Mouse (Mus musculus): Measurements from ENCODE around the gene Dync2h1. TPM values are rescaled to one million over a fixed set of nuclear protein-coding genes. Genes with fewer than 3 reads are reported as not detected.

Gene Dync2h1
- polyA plus RNA-seq, 1 experiment from 2014 or later = 8.3 TPM

DNA sequence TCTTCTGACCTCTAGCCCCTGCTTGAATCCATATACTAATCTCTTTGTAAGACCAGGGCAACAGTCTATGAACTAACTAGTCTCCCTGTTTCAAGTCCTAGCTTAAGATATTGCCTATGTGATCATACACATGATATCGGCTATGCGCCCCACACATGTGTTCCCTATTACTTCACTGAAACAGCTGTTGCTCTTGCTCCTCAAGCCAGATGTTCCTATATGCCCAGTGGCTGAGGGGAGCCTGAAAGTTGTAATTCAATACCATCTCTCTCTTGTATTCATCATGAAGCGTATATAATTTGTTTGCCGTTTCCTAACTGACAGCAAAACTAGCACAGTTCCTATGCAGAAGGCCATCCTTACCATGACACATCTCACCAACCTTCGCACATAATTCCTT, 23.6 kb downstream of the Dync2h1 start:
- Histone ChIP-seq H3K9ac (ENCODE audit: low read depth, low read length) (no peak overlapping the region), H3K27me3 (replicated peaks; ENCODE audit: control insufficient read depth, insufficient read depth, low read length) (no peaks in the 10 kb centered on the region), H3K36me3 (ENCODE audit: control insufficient read depth, insufficient read depth, low read length) (no peaks in the 10 kb centered on the region), H3K4me1 (ENCODE audit: control insufficient read depth, insufficient read depth, low read length) (no peaks in the 10 kb centered on the region), H3K9me3 (ENCODE audit: control insufficient read depth, low read length) (no peaks in the 10 kb centered on the region), H3K4me3 (ENCODE audit: low read length) (no peak overlapping the region), H3K27ac (ENCODE audit: low read length) (no peak overlapping the region), H3K4me2 (ENCODE audit: low read depth, low read length) (no peak overlapping the region)
- WGBS = 90% methylated on average over 5 of the region's 5 CpGs
- ATAC-seq = no peak

DNA sequence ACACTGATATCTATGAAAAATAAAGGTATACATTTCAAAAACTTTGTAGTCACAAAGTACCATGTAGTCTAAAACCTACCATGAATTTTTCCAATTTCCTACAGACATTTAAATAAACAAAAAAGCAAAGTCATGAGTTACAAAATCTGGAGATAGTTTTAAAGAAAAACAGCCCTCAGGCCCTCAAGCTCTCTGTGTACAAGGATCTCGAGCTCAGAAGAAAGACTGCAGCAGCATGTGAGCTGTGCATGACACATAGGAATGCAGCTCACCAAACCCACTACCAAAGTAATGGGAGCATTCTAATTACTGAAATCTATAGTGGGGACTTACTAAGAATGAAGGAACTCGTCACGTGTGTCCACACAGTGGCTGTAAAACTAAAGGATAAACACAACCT, 24.5 kb downstream of the Dync2h1 start:
- Histone ChIP-seq H3K9ac (ENCODE audit: low read depth, low read length) (no peak overlapping the region), H3K9me3 (ENCODE audit: control insufficient read depth, low read length) (no peaks in the 10 kb centered on the region), H3K36me3 (ENCODE audit: control insufficient read depth, insufficient read depth, low read length) (no peaks in the 10 kb centered on the region), H3K4me2 (ENCODE audit: low read depth, low read length) (no peak overlapping the region), H3K4me1 (ENCODE audit: control insufficient read depth, insufficient read depth, low read length) (no peaks in the 10 kb centered on the region), H3K27me3 (replicated peaks; ENCODE audit: control insufficient read depth, insufficient read depth, low read length) (no peaks in the 10 kb centered on the region), H3K27ac (ENCODE audit: low read length) (no peak overlapping the region), H3K4me3 (ENCODE audit: low read length) (no peak overlapping the region)
- 66% methylated on average over 3 of the region's 3 CpGs for WGBS
- ATAC-seq = no peak

DNA sequence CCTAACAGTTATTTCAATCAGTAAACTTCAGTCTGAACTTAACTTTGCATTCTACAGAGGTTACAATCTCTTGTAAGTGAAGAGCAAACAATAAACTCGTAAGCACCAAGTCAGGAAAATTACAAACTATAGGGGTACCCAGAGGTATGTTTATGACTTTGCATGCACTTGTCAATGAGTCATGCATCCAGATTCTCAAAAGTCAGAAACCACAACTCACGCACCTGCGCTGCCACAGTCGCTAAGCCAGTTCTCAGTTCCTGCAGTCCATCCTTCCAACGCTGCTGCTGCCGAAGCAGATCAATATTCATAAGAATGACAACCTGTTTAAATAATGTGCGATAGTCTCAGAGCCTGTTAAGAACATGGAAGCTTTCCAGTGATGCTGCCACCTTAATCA, 25.6 kb downstream of the Dync2h1 start:
- no peak overlapping the region for H3K4me3 ChIP-seq (ENCODE audit: low read length)
- ATAC-seq = no peak
- 0 out of 2 replicates have a peak, but pooled peaks cover 3% of the 10 kb centered on the region for H3K36me3 ChIP-seq (ENCODE audit: control insufficient read depth, insufficient read depth, low read length)
- H3K4me1 ChIP-seq (ENCODE audit: control insufficient read depth, insufficient read depth, low read length) = no peaks in the 10 kb centered on the region
- H3K9me3 ChIP-seq (ENCODE audit: control insufficient read depth, low read length) = no peaks in the 10 kb centered on the region
- no peak overlapping the region for H3K9ac ChIP-seq (ENCODE audit: low read depth, low read length)
- no peak overlapping the region for H3K27ac ChIP-seq (ENCODE audit: low read length)
- no peaks in the 10 kb centered on the region for H3K27me3 ChIP-seq (replicated peaks; ENCODE audit: control insufficient read depth, insufficient read depth, low read length)
- 86% methylated on average over 7 of the region's 7 CpGs for WGBS
- H3K4me2 ChIP-seq (ENCODE audit: low read depth, low read length) = no peak overlapping the region

DNA sequence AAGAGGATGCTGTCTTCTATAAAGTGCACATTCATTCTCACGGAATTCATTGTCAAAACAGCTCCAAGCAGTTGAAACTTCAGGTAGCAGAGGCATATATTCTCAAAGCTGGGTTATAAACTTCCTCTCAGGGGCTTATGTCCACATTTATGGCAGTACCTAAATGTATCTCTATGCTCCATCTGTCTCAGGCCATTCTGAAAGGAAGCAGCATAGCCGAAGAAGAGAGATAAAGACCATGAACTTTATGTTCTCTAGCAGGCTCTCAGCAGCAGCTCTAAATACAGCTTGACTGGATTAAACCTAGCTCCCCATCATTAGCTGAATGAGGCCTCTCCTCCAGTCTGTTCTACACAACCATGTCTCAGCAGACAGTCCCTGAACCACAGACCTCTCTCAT, 29.9 kb downstream of the Dync2h1 start:
- no peak for ATAC-seq
- Histone ChIP-seq H3K27me3 (replicated peaks; ENCODE audit: control insufficient read depth, insufficient read depth, low read length) (no peaks in the 10 kb centered on the region), H3K4me3 (ENCODE audit: low read length) (no peak overlapping the region), H3K4me1 (ENCODE audit: control insufficient read depth, insufficient read depth, low read length) (no peaks in the 10 kb centered on the region), H3K4me2 (ENCODE audit: low read depth, low read length) (no peak overlapping the region), H3K27ac (ENCODE audit: low read length) (no peak overlapping the region), H3K36me3 (ENCODE audit: control insufficient read depth, insufficient read depth, low read length) (0 out of 2 replicates have a peak, but pooled peaks cover 3% of the 10 kb centered on the region), H3K9ac (ENCODE audit: low read depth, low read length) (no peak overlapping the region), H3K9me3 (ENCODE audit: control insufficient read depth, low read length) (no peaks in the 10 kb centered on the region)
- 81% methylated on average over 2 of the region's 2 CpGs for WGBS

DNA sequence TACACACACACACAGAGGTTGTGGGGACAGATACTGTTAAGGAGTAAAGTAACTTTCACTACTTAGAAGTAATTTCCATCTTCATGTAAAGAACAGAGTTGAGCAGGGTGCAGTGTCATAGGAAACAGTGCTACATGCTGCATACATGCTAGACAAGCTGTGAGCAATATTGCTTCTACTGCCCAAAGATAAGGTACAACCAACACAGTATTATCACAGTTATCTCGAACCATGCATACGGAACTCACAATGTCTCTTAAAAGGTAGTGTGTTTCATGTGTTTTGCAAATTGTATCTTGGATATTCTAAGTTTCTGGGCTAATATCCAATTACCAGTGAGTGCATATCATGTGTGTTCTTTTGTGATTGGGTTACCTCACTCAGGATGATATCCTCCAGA, 61.4 kb downstream of the Dync2h1 start:
- no peak overlapping the region for H3K4me3 ChIP-seq (ENCODE audit: low read length)

DNA sequence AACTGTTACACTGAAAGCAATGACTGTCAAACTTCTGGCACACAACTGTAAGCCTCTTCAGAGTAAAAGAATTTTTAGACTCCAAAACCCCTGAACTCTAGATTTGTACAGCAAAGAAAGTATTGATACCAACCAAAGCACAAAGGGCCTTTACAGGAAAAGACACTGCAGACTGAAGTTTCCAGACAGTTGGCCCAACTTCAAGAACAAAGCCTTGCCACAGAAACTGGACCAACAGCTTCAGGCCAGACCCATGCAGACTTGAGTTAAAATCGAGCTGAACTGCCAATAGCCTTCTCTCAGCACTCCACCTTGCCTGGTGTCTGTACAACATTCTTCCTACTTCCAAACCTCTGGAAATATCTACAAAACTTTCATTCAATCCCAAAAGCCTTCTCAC, 74.1 kb downstream of the Dync2h1 start:
- Histone ChIP-seq H3K9ac (ENCODE audit: low read depth, low read length) (no peak overlapping the region), H3K4me3 (ENCODE audit: low read length) (no peak overlapping the region), H3K36me3 (ENCODE audit: control insufficient read depth, insufficient read depth, low read length) (no peaks in the 10 kb centered on the region), H3K27ac (ENCODE audit: low read length) (no peak overlapping the region), H3K27me3 (replicated peaks; ENCODE audit: control insufficient read depth, insufficient read depth, low read length) (no peaks in the 10 kb centered on the region), H3K4me2 (ENCODE audit: low read depth, low read length) (no peak overlapping the region), H3K4me1 (ENCODE audit: control insufficient read depth, insufficient read depth, low read length) (no peaks in the 10 kb centered on the region), H3K9me3 (ENCODE audit: control insufficient read depth, low read length) (no peaks in the 10 kb centered on the region)
- WGBS = 71% methylated on average over 1 of the region's 1 CpGs
- no peak for ATAC-seq

More for the DNA sequence above, 61.4 kb downstream of the Dync2h1 start:
- H3K4me1 ChIP-seq (ENCODE audit: control insufficient read depth, insufficient read depth, low read length) = no peaks in the 10 kb centered on the region
- H3K9ac ChIP-seq (ENCODE audit: low read depth, low read length) = no peak overlapping the region
- H3K36me3 ChIP-seq (ENCODE audit: control insufficient read depth, insufficient read depth, low read length) = 0 out of 2 replicates have a peak, but pooled peaks cover 2% of the 10 kb centered on the region
- 88% methylated on average over 2 of the region's 2 CpGs for WGBS
- H3K4me2 ChIP-seq (ENCODE audit: low read depth, low read length) = no peak overlapping the region
- no peaks in the 10 kb centered on the region for H3K27me3 ChIP-seq (replicated peaks; ENCODE audit: control insufficient read depth, insufficient read depth, low read length)
- ATAC-seq = no peak
- no peak overlapping the region for H3K27ac ChIP-seq (ENCODE audit: low read length)
- no peaks in the 10 kb centered on the region for H3K9me3 ChIP-seq (ENCODE audit: control insufficient read depth, low read length)

DNA sequence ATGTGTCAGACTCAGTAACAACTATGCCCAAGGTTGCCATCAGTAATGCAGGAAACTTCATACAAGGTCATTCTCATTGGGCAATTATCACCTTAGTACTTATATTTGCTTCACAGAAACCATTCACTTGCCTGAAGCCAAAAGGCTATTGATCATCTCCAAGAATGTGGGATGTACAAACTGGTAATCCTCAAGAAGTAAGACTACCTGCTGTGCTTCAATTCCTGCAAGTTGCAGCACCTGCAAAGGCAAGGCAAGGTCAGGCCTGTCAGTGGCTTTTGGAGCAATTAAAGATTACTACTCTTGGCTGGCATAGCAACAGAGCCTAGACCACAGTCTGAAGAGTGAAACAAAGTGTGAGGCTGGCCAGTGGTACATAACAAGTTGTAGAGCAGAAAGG, 82.9 kb downstream of the Dync2h1 start:
- H3K9me3 ChIP-seq (ENCODE audit: control insufficient read depth, low read length) = no peaks in the 10 kb centered on the region
- H3K4me1 ChIP-seq (ENCODE audit: control insufficient read depth, insufficient read depth, low read length) = no peaks in the 10 kb centered on the region
- H3K27me3 ChIP-seq (replicated peaks; ENCODE audit: control insufficient read depth, insufficient read depth, low read length) = no peaks in the 10 kb centered on the region
- no peak overlapping the region for H3K9ac ChIP-seq (ENCODE audit: low read depth, low read length)
- H3K4me3 ChIP-seq (ENCODE audit: low read length) = no peak overlapping the region
- H3K4me2 ChIP-seq (ENCODE audit: low read depth, low read length) = no peak overlapping the region
- no peaks in the 10 kb centered on the region for H3K36me3 ChIP-seq (ENCODE audit: control insufficient read depth, insufficient read depth, low read length)
- no peak for ATAC-seq
- H3K27ac ChIP-seq (ENCODE audit: low read length) = no peak overlapping the region

DNA sequence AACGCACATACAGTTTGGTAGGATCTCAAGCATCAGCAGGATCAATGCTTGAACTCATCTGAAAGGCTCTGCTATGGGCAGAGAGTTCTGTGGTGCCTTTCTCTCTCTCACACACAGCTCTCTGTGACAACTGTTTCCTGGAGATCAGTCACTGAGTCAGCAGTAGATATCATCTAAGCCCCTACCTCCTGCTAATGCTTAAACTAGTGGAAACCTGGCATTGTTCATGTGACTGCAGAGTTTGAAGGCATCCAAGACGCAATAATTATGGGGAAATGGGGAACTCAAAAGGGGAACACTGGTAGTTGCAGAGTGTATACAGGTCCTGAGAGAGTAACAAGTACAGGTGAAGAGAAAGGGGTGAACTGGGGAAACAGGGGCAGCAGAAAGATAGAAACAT, 109.6 kb downstream of the Dync2h1 start:
- Histone ChIP-seq H3K4me1 (ENCODE audit: control insufficient read depth, insufficient read depth, low read length) (no peaks in the 10 kb centered on the region), H3K36me3 (ENCODE audit: control insufficient read depth, insufficient read depth, low read length) (no peaks in the 10 kb centered on the region), H3K9ac (ENCODE audit: low read depth, low read length) (no peak overlapping the region), H3K27me3 (replicated peaks; ENCODE audit: control insufficient read depth, insufficient read depth, low read length) (no peaks in the 10 kb centered on the region), H3K4me2 (ENCODE audit: low read depth, low read length) (no peak overlapping the region), H3K4me3 (ENCODE audit: low read length) (no peak overlapping the region), H3K9me3 (ENCODE audit: control insufficient read depth, low read length) (no peaks in the 10 kb centered on the region), H3K27ac (ENCODE audit: low read length) (no peak overlapping the region)
- no peak for ATAC-seq
- 88% methylated on average over 2 of the region's 2 CpGs for WGBS

DNA sequence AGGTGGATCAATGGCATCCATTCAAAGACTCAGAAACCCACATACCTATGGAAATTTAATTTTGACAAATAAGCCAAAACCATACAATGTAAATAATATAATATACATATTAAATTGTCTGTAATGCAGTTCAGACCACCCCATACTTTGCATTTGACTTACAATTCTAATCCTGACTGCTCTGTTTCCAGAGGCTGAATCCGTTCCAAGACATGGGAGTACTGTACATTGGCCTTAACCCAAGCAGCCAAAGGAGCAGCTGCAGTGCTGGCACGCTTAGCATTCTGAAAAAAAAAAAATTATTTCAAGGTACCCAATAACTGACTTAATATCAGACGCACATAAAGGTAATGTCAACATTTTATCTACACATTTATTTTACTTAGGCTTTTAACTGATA, 113.4 kb downstream of the Dync2h1 start:
- Histone ChIP-seq H3K27ac (ENCODE audit: low read length) (no peak overlapping the region), H3K9ac (ENCODE audit: low read depth, low read length) (no peak overlapping the region), H3K4me2 (ENCODE audit: low read depth, low read length) (no peak overlapping the region), H3K4me1 (ENCODE audit: control insufficient read depth, insufficient read depth, low read length) (no peaks in the 10 kb centered on the region), H3K27me3 (replicated peaks; ENCODE audit: control insufficient read depth, insufficient read depth, low read length) (no peaks in the 10 kb centered on the region), H3K9me3 (ENCODE audit: control insufficient read depth, low read length) (no peaks in the 10 kb centered on the region), H3K4me3 (ENCODE audit: low read length) (no peak overlapping the region), H3K36me3 (ENCODE audit: control insufficient read depth, insufficient read depth, low read length) (no peaks in the 10 kb centered on the region)
- ATAC-seq = no peak
- 61% methylated on average over 3 of the region's 3 CpGs for WGBS

DNA sequence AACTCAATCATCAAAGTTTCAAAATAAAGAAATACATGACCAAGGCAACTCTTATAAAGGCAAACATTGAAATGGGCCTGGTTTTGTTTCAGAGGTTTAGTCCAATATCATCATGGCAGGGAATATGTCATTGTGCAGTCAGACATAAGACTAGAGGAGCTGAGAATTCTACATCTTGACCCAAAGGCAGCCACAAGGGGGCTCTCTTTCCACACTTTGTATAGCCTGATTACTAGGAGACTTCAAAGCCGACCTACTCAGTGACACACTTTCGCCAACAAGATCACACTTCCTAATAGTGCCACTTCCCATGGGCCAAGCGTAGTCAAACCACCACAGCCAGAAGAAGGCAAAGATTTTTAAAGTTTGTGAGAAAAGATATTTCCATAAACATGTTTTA, 133.7 kb downstream of the Dync2h1 start:
- H3K36me3 ChIP-seq (ENCODE audit: control insufficient read depth, insufficient read depth, low read length) = no peaks in the 10 kb centered on the region
- no peaks in the 10 kb centered on the region for H3K4me1 ChIP-seq (ENCODE audit: control insufficient read depth, insufficient read depth, low read length)
- no peak overlapping the region for H3K27ac ChIP-seq (ENCODE audit: low read length)
- no peak overlapping the region for H3K4me2 ChIP-seq (ENCODE audit: low read depth, low read length)
- no peaks in the 10 kb centered on the region for H3K9me3 ChIP-seq (ENCODE audit: control insufficient read depth, low read length)
- ATAC-seq = no peak
- WGBS = 73% methylated on average over 3 of the region's 3 CpGs
- no peak overlapping the region for H3K4me3 ChIP-seq (ENCODE audit: low read length)
- H3K9ac ChIP-seq (ENCODE audit: low read depth, low read length) = no peak overlapping the region
- no peaks in the 10 kb centered on the region for H3K27me3 ChIP-seq (replicated peaks; ENCODE audit: control insufficient read depth, insufficient read depth, low read length)
